Mouse (Mus musculus): ENCODE measurements around the gene Npdc1. TPM values are rescaled to one million over a fixed set of nuclear protein-coding genes. Genes with fewer than 3 reads are reported as not detected.

The Npdc1 gene
- total and polyA plus RNA-seq, 3 experiments, result not detected

- Histone ChIP-seq H3K9me3 (replicated peaks; ENCODE audit: insufficient read depth, low read length) (no peaks in the 10 kb centered on the region), H3K4me1 (ENCODE audit: control insufficient read depth in 1 of 2, insufficient read depth in 2 of 2, low read length in 2 of 2) (peaks cover 0 to 8% of the 10 kb centered on the region in 2 experiments; a peak in 2 of 4 replicates), H3K9ac (ENCODE audit: control insufficient read depth, low read depth, low read length, poor library complexity, severe bottlenecking) (no peak overlapping the region), H3K4me3 (ENCODE audit: control insufficient read depth in 1 of 2, insufficient read depth in 1 of 2, low read depth in 2 of 2, low read length in 2 of 2) (no peak overlapping the region), H3K27me3 (ENCODE audit: control insufficient read depth in 1 of 2, insufficient read depth in 2 of 2, low read length in 2 of 2) (no peaks in the 10 kb centered on the region), H3K79me2 (ENCODE audit: control insufficient read depth, insufficient read depth, low read length, poor library complexity) (peaks cover under 1% of the 10 kb centered on the region; the same call in 1 of the 2 replicates), H3K27ac (ENCODE audit: control insufficient read depth, low read depth, low read length) (no peak overlapping the region), H3K36me3 (ENCODE audit: control insufficient read depth in 1 of 2, insufficient read depth in 2 of 2, low read length in 2 of 2) (peaks cover 0 to 15% of the 10 kb centered on the region in 2 experiments; a peak in 3 of 4 replicates)
- no peak for DNase-seq (ENCODE audit: low read depth, low spot score)
- TF ChIP-seq KAT2A (conservative IDR thresholded peaks at IDR 0.05; ENCODE audit: low read depth, low read length) (no peak), ZKSCAN1 (IDR thresholded peaks at IDR 0.05; ENCODE audit: low read depth, low read length) (no peak), CHD1 (IDR thresholded peaks at IDR 0.05; ENCODE audit: low read depth, low read length) (no peak), HCFC1 (IDR thresholded peaks at IDR 0.05; ENCODE audit: low read depth, low read length) (no peak), MXI1 (IDR thresholded peaks at IDR 0.05; ENCODE audit: low read depth, low read length) (no peak), MAFK (IDR thresholded peaks at IDR 0.05; ENCODE audit: borderline replicate concordance, low read depth, low read length) (no peak), POLR2A (IDR thresholded peaks at IDR 0.05; ENCODE audit: control insufficient read depth in 1 of 2, insufficient read depth in 1 of 2, low read depth in 1 of 2, low read length in 2 of 2, poor library complexity in 1 of 2) (no peak), USF1 (IDR thresholded peaks at IDR 0.05; ENCODE audit: low read depth, low read length) (no peak), RAD21 (IDR thresholded peaks at IDR 0.05; ENCODE audit: low read depth, low read length) (no peak), ZNF384 (IDR thresholded peaks at IDR 0.05; ENCODE audit: low read depth, low read length) (no peak), SMC3 (IDR thresholded peaks at IDR 0.05; ENCODE audit: low read depth, low read length) (no peak), USF2 (IDR thresholded peaks at IDR 0.05; ENCODE audit: borderline replicate concordance in 1 of 2, insufficient read depth in 1 of 2, low read depth in 1 of 2, low read length in 2 of 2) (no peak), MYB (IDR thresholded peaks at IDR 0.05; ENCODE audit: low read depth, low read length) (no peak), RCOR1 (IDR thresholded peaks at IDR 0.05; ENCODE audit: low read depth, low read length) (no peak), UBTF (IDR thresholded peaks at IDR 0.05; ENCODE audit: borderline replicate concordance, insufficient read depth, low read depth, low read length) (no peak), TBP (IDR thresholded peaks at IDR 0.05; ENCODE audit: low read depth, low read length) (no peak), ETS1 (IDR thresholded peaks at IDR 0.05; ENCODE audit: low read depth, low read length) (no peak), ZMIZ1 (IDR thresholded peaks at IDR 0.05; ENCODE audit: low read depth, low read length) (no peak), MYC (IDR thresholded peaks at IDR 0.05; ENCODE audit: low read depth, low read length) (no peak), MEF2A (IDR thresholded peaks at IDR 0.05; ENCODE audit: extremely low read depth, insufficient replicate concordance, low read depth, low read length, poor library complexity, severe bottlenecking) (no peak)
Observed at GRCm38 (mm10) chr2:25350701-25351100, 48.5 kb upstream of the Npdc1 start.

- Histone ChIP-seq H3K4me1 (ENCODE audit: control insufficient read depth in 1 of 2, insufficient read depth in 2 of 2, low read length in 2 of 2) (peaks cover 0 to 12% of the 10 kb centered on the region in 2 experiments; a peak in 2 of 4 replicates), H3K9ac (ENCODE audit: control insufficient read depth, low read depth, low read length, poor library complexity, severe bottlenecking) (no peak overlapping the region), H3K36me3 (ENCODE audit: control insufficient read depth in 1 of 2, insufficient read depth in 2 of 2, low read length in 2 of 2) (peaks cover 0 to 8% of the 10 kb centered on the region in 2 experiments; a peak in 3 of 4 replicates), H3K27me3 (ENCODE audit: control insufficient read depth in 1 of 2, insufficient read depth in 2 of 2, low read length in 2 of 2) (no peaks in the 10 kb centered on the region), H3K9me3 (replicated peaks; ENCODE audit: insufficient read depth, low read length) (no peaks in the 10 kb centered on the region), H3K79me2 (ENCODE audit: control insufficient read depth, insufficient read depth, low read length, poor library complexity) (peaks cover 7% of the 10 kb centered on the region), H3K4me3 (ENCODE audit: control insufficient read depth in 1 of 2, insufficient read depth in 1 of 2, low read depth in 2 of 2, low read length in 2 of 2) (no peak overlapping the region), H3K27ac (ENCODE audit: control insufficient read depth, low read depth, low read length) (no peak overlapping the region)
- DNase-seq (ENCODE audit: low read depth, low spot score), result no peak
- no peak for TF ChIP-seq EP300 (IDR thresholded peaks at IDR 0.05; ENCODE audit: low read depth in 1 of 2, low read length in 2 of 2)
- no peak for TF ChIP-seq GABPA (IDR thresholded peaks at IDR 0.05; ENCODE audit: low read depth, low read length)
Observed at GRCm38 (mm10) chr2:25354211-25354610, 44.9 kb upstream of the Npdc1 start.
